Mouse (Mus musculus) left cerebral cortex, adult 6 months (tissue): ENCODE data around the gene Ldlrap1. TPM values are rescaled to one million over a fixed set of nuclear protein-coding genes. Genes with fewer than 3 reads are reported as not detected.

Source experiments
- long read RNA-seq, 2 experiments: library from polyadenylated mRNA; unstranded; transcript quantifications; one replicate each; pipeline ENCODE4 v2.0.0; 2019 to 2020
- polyA plus RNA-seq: library from polyadenylated mRNA; unstranded; fragments of <200 nt; fragmentation: Nextera tagmentation; gene quantifications from 2 replicates; pipeline ENCODE4 v1.2.3, GENCODE M21; 2021

The Ldlrap1 gene
- polyA plus RNA-seq, result 1.5 and 2.5 TPM in 2 replicates
- long read RNA-seq, experiment 1, full-length matches to known transcripts, result 6 of 11 reads
- long read RNA-seq, experiment 1, partial matches to known transcripts, result 4 of 11 reads
- long read RNA-seq, experiment 1, other reads (novel, unspliced or antisense), result 1 of 11 reads
- long read RNA-seq, experiment 2, result 0 reads

GRCm38 (mm10) chr4:134767426-134768225 is at the start of gene Ldlrap1:
TSS of gene Ldlrap1 (minus strand) at chr4:134768024.

GRCm38 (mm10) chr4:134703835-134704546 is 63.8 kb downstream of the Ldlrap1 start, which contains the start of gene Man1c1:
TSS of gene Man1c1 (minus strand) at chr4:134704290.

Other genes starting within 250 kb of the Ldlrap1 start
- gene Mtfr1l, start 232.6 kb downstream of the Ldlrap1 start, polyA plus RNA-seq, result 79.4 and 93.2 TPM in 2 replicates
- 2.4 and 11.4 TPM in 2 replicates for gene Selenon, start 215.9 kb downstream of the Ldlrap1 start, polyA plus RNA-seq
- gene Man1c1, start 63.7 kb downstream of the Ldlrap1 start, polyA plus RNA-seq, result 5.3 TPM in 2 replicates
- 8.9 and 34.4 TPM in 2 replicates for gene Maco1, start 85.3 kb upstream of the Ldlrap1 start, polyA plus RNA-seq
- 0.32 TPM in 1 of 2 replicates, not detected in the other for gene Rhd, start 96.5 kb upstream of the Ldlrap1 start, polyA plus RNA-seq
- 266 and 293 TPM in 2 replicates for gene Tmem50a, start 147.0 kb upstream of the Ldlrap1 start, polyA plus RNA-seq
- 44.9 and 49.4 TPM in 2 replicates for gene Rsrp1, start 155.6 kb upstream of the Ldlrap1 start, polyA plus RNA-seq
- gene Syf2, start 162.9 kb upstream of the Ldlrap1 start, polyA plus RNA-seq, result 65.6 and 79.2 TPM in 2 replicates